Mouse (Mus musculus): ENCODE measurements around the gene Snrpc.

Snrpc gene

GRCm38 (mm10) chr17:27865461-27865860 lies 27.5 kb downstream of the Snrpc start:
- no peak for DNase-seq (ENCODE audit: low spot score)

DNA sequence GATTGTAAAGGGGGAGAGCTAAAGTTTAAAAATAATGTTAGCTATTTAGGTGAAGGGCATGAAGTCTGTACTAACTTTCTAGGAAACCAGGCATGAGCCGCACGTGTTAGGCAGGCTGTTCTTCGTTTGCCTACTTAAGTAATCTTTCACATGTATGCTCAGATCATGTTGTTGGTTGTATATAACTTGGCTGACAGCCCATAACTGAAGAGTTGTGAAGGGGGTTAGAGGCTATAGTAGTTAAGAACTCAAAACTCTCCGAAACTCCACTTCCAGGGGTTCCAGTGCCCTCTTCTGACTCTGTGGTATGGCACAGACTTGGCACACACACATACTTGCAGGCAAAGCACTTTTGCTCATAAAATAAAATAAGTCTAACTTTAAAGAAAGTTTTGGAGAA lies 28.8 kb downstream of the Snrpc start:
- DNase-seq (ENCODE audit: low spot score): no peak

DNA sequence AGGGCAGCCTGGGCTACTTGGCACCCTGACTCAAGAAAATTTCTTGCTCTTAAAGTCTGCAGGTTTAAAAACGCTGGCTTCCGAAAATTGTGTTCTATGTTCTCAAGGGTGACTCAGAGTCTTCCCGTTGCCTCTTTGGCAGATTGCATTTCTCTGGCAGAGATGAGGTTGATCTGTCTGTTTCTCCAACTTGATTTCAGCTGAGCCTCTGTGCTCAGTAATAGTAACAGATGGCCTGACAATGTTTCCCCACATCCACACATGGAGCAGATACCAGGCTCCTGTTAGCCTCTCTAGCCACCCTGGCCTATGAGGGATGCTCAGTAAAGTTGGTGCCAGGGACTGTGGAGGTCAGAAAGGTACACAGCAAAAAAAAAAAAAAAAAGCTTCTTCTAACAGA lies 33.9 kb downstream of the Snrpc start:
- no peak for DNase-seq (ENCODE audit: low spot score)

GRCm38 (mm10) chr17:27873583-27873982 lies 35.6 kb downstream of the Snrpc start:
- DNase-seq (ENCODE audit: low spot score): no peak

GRCm38 (mm10) chr17:27874510-27874909 lies 36.6 kb downstream of the Snrpc start:
- DNase-seq (ENCODE audit: low spot score): no peak

DNA sequence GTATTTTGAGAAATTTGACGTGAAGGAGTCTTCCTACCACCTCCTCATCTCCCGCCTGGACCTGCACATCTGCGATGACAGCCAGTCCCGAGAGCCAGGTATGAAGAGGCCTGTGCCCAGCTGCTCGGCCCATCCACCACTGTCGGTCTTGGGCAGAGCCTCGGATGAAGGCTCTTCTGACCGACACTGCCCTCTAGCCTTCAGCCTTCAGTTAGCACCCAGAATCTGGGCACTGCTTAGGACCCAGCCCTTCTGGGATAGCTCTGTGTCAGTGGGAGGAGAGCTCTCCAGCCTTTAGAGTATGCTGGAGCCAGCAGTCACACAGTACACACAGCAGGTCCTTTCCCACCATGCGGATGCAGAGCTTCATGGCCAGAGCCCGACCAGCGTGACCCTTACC lies 43.6 kb downstream of the Snrpc start:
- DNase-seq (ENCODE audit: low spot score): no peak

DNA sequence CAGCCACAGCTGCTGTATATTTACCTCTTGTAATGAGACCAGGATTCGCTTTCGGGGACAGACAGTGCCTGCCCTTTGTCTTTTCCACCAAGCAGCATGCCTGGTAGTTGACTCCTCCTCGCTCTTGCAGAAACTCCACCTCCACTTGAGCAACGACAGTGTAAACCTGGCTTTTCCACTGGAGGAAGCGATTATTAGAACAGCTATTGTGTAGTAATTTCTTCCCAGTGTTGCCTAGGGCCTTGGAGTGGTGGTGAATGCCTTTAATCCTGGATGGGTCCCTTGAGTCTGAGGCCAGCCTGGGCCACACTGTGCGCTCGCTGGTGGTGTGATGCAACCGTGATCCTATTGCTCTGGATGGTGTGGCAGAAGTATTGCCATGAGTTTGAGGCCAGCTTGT lies 45.2 kb downstream of the Snrpc start:
- DNase-seq (ENCODE audit: low spot score): no peak

- no peak for DNase-seq (ENCODE audit: low spot score)
Observed at GRCm38 (mm10) chr17:27883994-27884393, 46.0 kb downstream of the Snrpc start.

DNA sequence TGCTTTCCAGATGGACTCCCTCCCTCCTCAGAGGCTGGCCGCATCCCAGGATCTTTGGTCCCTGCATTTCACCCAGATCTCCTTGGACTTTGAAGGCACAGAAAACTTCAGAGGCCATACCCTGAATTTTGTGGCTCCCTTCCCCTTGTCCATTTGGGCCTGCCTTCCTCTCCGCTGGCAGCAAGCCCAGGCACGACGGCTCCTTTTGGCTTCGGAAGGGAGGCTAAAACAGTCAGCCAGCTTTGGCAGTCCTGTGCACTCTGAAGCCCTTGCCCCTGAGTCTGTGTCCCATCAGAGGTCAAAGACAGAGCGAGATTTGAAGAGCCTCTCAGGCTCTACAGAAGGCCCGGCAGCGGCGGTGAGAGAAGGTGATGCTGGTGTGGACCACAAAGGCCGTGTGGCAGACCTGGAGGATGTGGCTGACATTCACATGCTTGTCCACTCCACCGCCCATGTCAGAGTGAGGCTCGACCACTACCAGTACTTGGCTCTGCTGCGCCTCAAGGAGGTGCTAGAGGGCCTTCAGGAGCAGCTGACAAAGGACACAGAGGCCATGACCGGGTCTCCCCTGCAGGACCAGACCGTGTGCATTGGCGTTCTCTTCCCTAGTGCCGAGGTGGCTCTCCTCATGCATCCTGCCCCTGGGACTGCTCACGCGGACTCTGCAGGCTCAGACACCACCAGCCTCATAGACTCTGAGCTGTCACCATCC lies 48.7 kb downstream of the Snrpc start:
- no peak for DNase-seq (ENCODE audit: low spot score)
